Mouse (Mus musculus): ENCODE data around the gene Ccdc188. TPM values are rescaled to one million over a fixed set of nuclear protein-coding genes. Genes with fewer than 3 reads are reported as not detected.

Gene Ccdc188
- total RNA-seq, 1 experiment from 2014 or later: not detected

GRCm38 (mm10) chr16:18235389-18236065 lies 17.8 kb downstream of the Ccdc188 start:
- DNase-seq: peak; percentile 72

- no peak for DNase-seq
These were observed 19.2 kb downstream of the Ccdc188 start for GRCm38 (mm10) chr16:18236676-18237501.

DNA sequence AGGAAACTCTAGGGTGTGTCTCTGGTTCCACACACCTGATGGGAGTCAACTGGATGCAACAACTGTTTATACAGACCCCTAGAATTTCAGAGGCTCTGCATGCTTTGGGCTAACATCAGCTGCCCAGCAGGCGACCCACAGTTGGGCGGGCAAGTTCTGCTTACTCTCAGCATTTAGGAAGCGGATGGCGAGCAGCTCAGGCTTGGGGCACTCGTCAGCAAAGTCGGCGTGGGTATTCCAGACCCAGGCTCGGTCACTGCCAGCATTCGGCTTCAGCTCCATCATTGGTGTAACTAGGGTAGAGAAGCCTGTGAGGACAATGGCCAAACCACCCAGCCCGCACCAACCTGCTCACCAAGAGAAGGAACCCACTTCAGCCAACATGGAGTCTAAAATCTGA lies 23.9 kb downstream of the Ccdc188 start:
- no peak for DNase-seq

DNA sequence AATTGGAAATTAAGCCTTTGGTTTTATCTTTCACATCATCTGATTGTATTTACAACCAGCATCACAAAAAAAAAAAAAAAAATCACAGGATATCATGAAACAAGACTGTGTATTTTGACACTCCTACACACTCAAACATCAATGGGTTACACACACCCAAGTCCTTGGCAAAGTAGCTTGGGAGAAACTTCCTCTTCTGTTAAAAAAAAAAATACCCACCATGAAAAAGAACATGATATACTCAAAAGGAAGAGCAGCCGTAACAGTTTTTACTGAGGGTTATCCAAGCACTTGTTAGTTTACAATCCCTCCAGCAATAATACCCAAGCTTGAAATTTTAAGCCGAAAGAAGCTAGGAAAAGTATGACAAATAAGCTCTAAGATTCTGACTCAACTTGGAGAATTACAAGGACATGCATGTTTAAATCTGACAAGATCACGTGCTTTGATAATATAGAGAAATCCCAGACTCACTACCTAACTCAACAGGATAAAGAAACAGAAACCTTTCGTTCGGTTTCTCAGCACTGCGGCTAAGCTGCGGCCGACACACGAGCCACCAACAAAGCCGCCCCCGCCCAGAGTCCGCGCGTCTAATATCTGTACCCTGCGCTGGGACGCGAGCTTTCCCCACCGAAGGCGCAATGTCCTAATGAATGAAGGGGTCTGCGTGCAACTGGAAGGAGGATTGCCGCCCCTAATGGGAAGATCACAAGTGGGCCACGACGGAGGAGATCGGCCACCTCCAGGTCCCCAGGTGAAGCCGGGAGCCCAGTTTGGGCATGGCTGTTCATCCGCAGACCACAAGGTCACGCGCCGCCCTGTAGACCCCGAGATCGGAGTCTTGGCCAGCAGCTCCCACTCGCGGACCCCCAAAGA lies 30.1 kb downstream of the Ccdc188 start:
- peak; percentile 33 for DNase-seq

DNA sequence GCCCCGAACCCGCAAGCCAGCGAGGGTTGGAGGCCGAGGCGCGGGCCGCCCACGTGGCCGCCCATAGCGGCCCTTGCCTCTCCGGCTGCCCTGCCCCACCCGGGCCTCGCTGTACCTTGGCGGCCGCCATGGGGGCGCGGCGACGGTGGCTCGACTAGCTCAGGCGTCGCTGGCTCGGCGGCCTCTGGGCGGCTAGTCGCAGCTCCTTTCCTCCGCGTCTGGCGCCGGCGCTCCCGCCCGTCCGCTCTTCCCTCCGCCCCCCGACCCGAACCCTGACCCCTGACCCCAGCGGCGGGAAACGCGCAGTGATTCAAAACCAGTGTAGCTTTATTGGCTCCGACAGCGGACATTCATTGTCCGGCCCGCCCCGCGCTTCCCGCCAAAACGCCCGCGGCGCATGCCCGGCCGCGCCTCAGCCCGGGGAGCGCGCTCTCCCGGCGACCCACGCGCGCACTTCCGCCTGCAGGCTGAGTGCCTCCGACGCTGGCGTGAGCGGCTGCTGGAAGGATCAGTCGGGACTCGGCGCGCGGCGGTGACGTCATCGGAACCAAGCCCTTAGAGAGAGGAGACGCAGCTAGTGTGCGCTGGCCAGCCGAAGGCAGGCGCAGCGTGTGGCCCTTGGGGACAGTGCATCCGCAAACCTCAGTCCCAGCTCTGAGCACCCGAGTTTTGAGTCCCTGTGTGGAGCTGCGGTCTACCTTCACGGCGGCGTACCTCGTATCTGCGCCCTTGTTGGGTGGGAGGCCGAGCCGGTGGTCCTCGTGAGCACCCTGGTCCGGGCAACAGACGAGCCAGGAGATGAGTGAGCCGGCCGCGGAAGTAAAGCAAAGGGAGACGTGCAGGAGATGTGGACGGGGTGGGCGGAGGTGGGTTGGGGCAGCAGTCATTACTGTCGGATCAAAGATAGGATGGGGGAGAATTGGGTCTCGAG lies 31.0 kb downstream of the Ccdc188 start, which contains the start of the genes Trmt2a and Ranbp1:
TSS of gene Trmt2a (plus strand) at position 247 of the 931 bp plus-strand sequence.
TSS of gene Ranbp1 (minus strand) at position 300 of the 931 bp plus-strand sequence.
- peak; percentile 99 for DNase-seq

DNA sequence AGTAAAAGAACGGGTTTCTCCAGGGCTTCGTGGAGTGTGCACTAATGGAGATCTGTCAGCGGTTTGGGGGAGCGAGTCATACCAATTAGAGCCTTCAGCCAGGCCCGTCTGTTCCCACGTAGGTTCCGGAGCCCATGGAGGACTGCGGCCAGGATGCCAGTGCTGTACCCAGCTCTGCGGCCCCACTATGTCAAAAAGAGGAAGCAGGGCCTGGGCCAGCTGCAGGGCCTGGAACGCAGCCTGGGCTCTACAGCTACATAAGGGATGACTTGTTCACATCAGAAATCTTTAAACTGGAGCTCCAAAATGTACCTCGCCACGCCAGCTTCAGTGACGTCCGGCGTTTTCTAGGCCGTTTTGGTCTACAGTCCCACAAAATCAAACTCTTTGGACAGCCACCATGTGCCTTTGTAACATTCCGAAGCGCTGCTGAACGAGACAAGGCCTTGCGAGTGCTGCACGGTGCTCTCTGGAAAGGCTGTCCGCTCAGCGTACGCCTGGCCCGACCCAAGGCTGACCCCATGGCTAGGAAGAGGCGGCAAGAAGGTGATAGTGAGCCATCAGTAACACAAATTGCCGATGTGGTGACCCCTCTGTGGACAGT lies 31.8 kb downstream of the Ccdc188 start:
- peak; percentile 33 for DNase-seq

- DNase-seq: no peak
These were observed 32.6 kb downstream of the Ccdc188 start for GRCm38 (mm10) chr16:18250231-18250630.

DNA sequence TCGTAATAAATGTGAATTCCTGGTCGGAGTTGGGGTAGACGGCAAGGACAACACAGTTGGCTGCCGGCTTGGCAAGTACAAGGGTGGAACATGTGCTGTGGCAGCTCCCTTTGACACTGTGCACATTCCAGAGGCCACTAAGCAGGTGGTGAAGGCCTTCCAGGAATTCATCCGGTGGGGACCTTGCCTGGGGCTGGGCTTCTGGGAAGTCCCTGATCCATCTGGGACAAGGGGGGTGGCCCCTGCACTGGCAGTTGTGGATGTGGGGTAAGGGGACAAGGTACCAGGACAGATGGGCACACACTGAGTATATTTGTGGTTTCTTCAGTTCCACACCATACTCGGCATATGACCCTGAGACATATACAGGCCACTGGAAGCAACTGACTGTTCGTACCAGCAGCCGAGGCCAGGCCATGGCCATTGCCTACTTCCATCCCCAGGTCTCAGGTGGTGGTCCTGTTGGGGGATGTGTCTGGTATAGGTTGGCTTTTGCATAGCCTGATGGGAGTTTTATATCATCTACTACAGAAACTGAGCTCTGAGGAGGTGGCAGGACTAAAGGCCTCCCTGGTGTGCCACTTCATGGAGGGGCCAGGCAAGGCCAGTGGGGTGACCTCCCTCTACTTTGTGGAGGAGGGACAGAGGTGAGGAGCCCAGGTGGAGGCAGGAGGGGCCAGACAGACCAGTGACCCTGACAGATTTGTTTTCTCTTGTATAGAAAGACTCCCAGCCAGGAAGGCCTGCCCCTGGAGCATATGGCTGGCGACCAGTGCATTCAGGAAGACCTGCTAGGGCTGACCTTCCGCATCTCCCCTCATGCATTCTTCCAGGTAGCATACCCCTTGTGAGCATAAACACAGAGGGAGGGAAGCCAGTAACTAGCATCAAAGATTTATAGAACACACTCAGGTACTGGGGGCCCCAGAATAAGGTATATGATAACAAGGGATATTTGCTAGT lies 33.4 kb downstream of the Ccdc188 start:
- DNase-seq: no peak

- no peak for DNase-seq
These were observed 35.1 kb downstream of the Ccdc188 start for GRCm38 (mm10) chr16:18252736-18253135.

DNA sequence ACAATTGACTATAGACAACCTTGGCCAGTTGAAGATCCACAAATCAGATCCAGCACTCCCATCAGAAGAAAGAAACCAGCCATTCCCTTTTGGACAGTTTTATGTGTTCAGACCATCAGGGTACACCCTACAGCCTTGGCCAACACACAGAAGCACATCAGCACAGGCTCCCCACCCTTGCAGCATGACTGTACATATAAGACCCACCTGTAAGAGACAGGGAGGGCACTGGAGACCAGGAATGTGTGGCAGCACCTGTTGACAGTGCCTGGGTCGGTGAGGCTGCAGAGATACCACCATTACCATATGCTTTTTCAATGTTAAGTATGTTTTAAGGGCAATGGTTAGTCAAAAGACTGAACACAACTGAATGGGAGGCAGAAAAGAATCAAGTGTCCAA lies 36.2 kb downstream of the Ccdc188 start:
- no peak for DNase-seq

GRCm38 (mm10) chr16:18258221-18258620 lies 40.5 kb downstream of the Ccdc188 start, which contains the start of gene Gm49776:
Gene Gm49776, minus strand, starts transcription at chr16:18258321.
- DNase-seq: no peak

- DNase-seq: no peak
These were observed 47.3 kb downstream of the Ccdc188 start for GRCm38 (mm10) chr16:18265024-18265423.

DNA sequence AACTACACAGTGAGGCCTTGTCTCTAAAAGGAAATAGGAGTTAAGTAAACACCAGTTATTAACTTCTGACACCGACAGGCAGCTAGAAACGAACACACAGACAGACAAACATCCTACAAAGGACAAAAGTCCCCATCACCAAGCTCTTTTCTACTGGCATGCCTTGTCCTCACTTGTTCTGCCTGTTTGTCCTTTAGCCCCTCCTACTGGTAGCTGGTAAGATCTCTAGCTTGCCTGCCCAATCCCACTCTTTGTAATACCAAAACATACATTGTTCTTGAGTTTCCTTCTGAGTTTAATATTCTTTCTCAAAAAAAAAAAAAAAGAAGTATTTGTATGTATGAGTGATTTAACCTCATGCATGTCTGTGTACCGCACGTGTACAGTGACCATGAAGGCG lies 50.5 kb downstream of the Ccdc188 start:
- no peak for DNase-seq

Other genes starting within 250 kb of the Ccdc188 start
- gene Vpreb2, start 237.5 kb upstream of the Ccdc188 start, total RNA-seq (2021): not detected in 2 replicates
- gene Dgcr6, start 165.0 kb upstream of the Ccdc188 start, total RNA-seq (2021): 71.9 and 82.3 TPM in 2 replicates
- gene Prodh, start 127.7 kb upstream of the Ccdc188 start, total RNA-seq (2021): 41.8 and 67.7 TPM in 2 replicates
- gene Rtn4r, start 90.2 kb upstream of the Ccdc188 start, total RNA-seq (2021): not detected in 2 replicates
- 21.5 and 26.8 TPM in 2 replicates for gene Zdhhc8, start 17.3 kb downstream of the Ccdc188 start, total RNA-seq (2021)
- 60.1 and 63.9 TPM in 2 replicates for gene Trmt2a, start 30.8 kb downstream of the Ccdc188 start, total RNA-seq (2021)
- 139 and 168 TPM in 2 replicates for gene Ranbp1, start 30.9 kb downstream of the Ccdc188 start, total RNA-seq (2021)
- gene Gm49776, start 40.4 kb downstream of the Ccdc188 start, total RNA-seq (2021): not detected in 2 replicates
- gene Dgcr8, start 71.4 kb downstream of the Ccdc188 start, total RNA-seq (2021): 37.2 and 39.0 TPM in 2 replicates
- gene Tango2, start 130.2 kb downstream of the Ccdc188 start, total RNA-seq (2021): 39.4 and 57.3 TPM in 2 replicates
- 30.3 and 48.1 TPM in 2 replicates for gene Arvcf, start 130.3 kb downstream of the Ccdc188 start, total RNA-seq (2021)
- 73.7 and 79.7 TPM in 2 replicates for gene Txnrd2, start 208.5 kb downstream of the Ccdc188 start, total RNA-seq (2021)
- 147 and 150 TPM in 2 replicates for gene Comt, start 209.0 kb downstream of the Ccdc188 start, total RNA-seq (2021)